Mouse (Mus musculus): ENCODE data around the gene Fam221b.

The Fam221b gene

GRCm38 (mm10) chr4:43668782-43669427 is at the start of gene Fam221b, which contains the start of gene Tmem8b:
TSS of gene Fam221b (minus strand) at chr4:43669145.
TSS of gene Tmem8b (plus strand) at chr4:43668971.
- DNase-seq (ENCODE audit: low spot score in 2 of 2) = peak; percentile 88 to 89

GRCm38 (mm10) chr4:43713652-43714219 is 44.8 kb upstream of the Fam221b start:
- DNase-seq (ENCODE audit: low spot score in 2 of 2) = no peak

GRCm38 (mm10) chr4:43711821-43712220 is 42.9 kb upstream of the Fam221b start:
- DNase-seq (ENCODE audit: low spot score in 2 of 2) = peak; percentile 72 to 80

GRCm38 (mm10) chr4:43709869-43710268 is 40.9 kb upstream of the Fam221b start, which contains the start of gene Olfr71:
TSS of gene Olfr71 (minus strand) at chr4:43710255.
- DNase-seq (ENCODE audit: low spot score in 2 of 2) = peak in 1 of 2 experiments; percentile 22

GRCm38 (mm10) chr4:43705991-43706390 is 37.0 kb upstream of the Fam221b start:
- no peak for DNase-seq (ENCODE audit: low spot score in 2 of 2)

GRCm38 (mm10) chr4:43703851-43704250 is 34.9 kb upstream of the Fam221b start:
- DNase-seq (ENCODE audit: low spot score in 2 of 2) = peak in 1 of 2 experiments; percentile 31

GRCm38 (mm10) chr4:43703439-43703838 is 34.5 kb upstream of the Fam221b start:
- DNase-seq (ENCODE audit: low spot score in 2 of 2) = no peak

- DNase-seq (ENCODE audit: low spot score in 2 of 2) = no peak
Measured at GRCm38 (mm10) chr4:43700707-43701106, 31.8 kb upstream of the Fam221b start, which contains the start of gene Olfr70. TSS of gene Olfr70 (minus strand) at chr4:43700807.

- no peak for DNase-seq (ENCODE audit: low spot score in 2 of 2)
Measured at GRCm38 (mm10) chr4:43696561-43696960, 27.6 kb upstream of the Fam221b start.

- peak; percentile 19 to 76 for DNase-seq (ENCODE audit: low spot score in 2 of 2)
Measured at GRCm38 (mm10) chr4:43695249-43695671, 26.3 kb upstream of the Fam221b start.

GRCm38 (mm10) chr4:43694439-43695248 is 25.7 kb upstream of the Fam221b start:
- DNase-seq (ENCODE audit: low spot score in 2 of 2) = no peak

- DNase-seq (ENCODE audit: low spot score in 2 of 2) = peak; percentile 50 to 58
Measured at GRCm38 (mm10) chr4:43693806-43694241, 24.9 kb upstream of the Fam221b start.

GRCm38 (mm10) chr4:43691026-43691425 is 22.1 kb upstream of the Fam221b start:
- no peak for DNase-seq (ENCODE audit: low spot score in 2 of 2)

- no peak for DNase-seq (ENCODE audit: low spot score in 2 of 2)
Measured at GRCm38 (mm10) chr4:43690021-43690420, 21.1 kb upstream of the Fam221b start.

GRCm38 (mm10) chr4:43679416-43680043 is 10.6 kb upstream of the Fam221b start:
- peak in 1 of 2 experiments; percentile 33 for DNase-seq (ENCODE audit: low spot score in 2 of 2)

- no peak for DNase-seq (ENCODE audit: low spot score in 2 of 2)
Measured at GRCm38 (mm10) chr4:43678541-43678940, 9.6 kb upstream of the Fam221b start.

- DNase-seq (ENCODE audit: low spot score in 2 of 2) = no peak
Measured at GRCm38 (mm10) chr4:43675608-43676007, 6.7 kb upstream of the Fam221b start.

GRCm38 (mm10) chr4:43674974-43675373 is 6.0 kb upstream of the Fam221b start:
- DNase-seq (ENCODE audit: low spot score in 2 of 2) = no peak

- DNase-seq (ENCODE audit: low spot score in 2 of 2) = no peak
Measured at GRCm38 (mm10) chr4:43673703-43674102, 4.8 kb upstream of the Fam221b start.

- peak; percentile 77 to 89 for DNase-seq (ENCODE audit: low spot score in 2 of 2)
Measured at GRCm38 (mm10) chr4:43672070-43672469, 3.1 kb upstream of the Fam221b start.

GRCm38 (mm10) chr4:43669428-43669794 is 466 bp upstream of the Fam221b start:
- DNase-seq (ENCODE audit: low spot score in 2 of 2) = peak in 1 of 2 experiments; percentile 73

GRCm38 (mm10) chr4:43666412-43666811 is 2.5 kb downstream of the Fam221b start:
- DNase-seq (ENCODE audit: low spot score in 2 of 2) = no peak
